Mouse (Mus musculus): Measurements from ENCODE around the gene Mslnl.

Mslnl gene

GRCm38 (mm10) chr17:25748238-25748637 is 12.4 kb downstream of the Mslnl start:
- no peak for DNase-seq

DNA sequence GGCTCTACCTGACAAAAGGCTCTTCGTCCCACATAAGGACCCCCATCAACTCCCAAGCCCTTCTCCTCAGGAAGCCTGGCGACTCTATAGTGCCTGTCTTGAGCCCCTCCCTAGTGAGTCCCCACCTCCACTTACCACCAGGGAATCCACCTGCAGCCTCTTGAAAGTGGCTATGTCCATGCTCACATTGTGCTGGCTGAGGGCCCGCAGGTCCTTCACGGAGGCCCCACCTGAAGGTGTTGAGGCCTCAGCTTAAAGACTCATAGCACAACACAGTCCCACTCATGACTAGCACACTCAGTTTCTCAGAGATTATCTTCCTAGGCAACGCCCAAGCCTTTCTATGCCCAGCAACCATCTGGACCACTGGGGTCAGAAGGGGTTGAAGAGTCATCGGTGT is 13.5 kb downstream of the Mslnl start:
- no peak for DNase-seq

GRCm38 (mm10) chr17:25751446-25751845 is 15.6 kb downstream of the Mslnl start:
- no peak for DNase-seq

DNA sequence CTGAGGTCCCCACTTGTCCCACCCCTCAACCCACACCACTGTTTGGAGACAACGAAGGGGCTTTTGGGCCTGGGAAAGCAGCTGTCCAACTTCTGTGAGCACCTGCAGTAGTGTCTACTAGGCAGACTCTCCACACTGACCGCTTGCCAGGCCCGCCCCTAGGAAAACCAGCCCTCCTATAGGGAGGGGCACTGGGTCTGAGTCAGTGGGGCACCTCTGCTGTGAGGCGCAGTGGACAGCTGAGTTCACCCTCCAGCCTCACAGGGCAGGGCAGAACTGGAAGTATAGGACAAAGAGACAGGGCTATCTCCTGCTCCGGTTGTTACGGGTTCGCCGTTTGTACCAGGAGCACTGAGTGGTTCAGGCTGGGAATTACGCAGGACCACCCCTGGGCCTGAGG is 18.4 kb downstream of the Mslnl start, which contains the start of gene Msln:
Gene Msln (minus strand): TSS at position 138 of the 400 bp plus-strand sequence.
- DNase-seq, result no peak

- DNase-seq, result no peak
Observed at GRCm38 (mm10) chr17:25755086-25755485, 19.2 kb downstream of the Mslnl start.

DNA sequence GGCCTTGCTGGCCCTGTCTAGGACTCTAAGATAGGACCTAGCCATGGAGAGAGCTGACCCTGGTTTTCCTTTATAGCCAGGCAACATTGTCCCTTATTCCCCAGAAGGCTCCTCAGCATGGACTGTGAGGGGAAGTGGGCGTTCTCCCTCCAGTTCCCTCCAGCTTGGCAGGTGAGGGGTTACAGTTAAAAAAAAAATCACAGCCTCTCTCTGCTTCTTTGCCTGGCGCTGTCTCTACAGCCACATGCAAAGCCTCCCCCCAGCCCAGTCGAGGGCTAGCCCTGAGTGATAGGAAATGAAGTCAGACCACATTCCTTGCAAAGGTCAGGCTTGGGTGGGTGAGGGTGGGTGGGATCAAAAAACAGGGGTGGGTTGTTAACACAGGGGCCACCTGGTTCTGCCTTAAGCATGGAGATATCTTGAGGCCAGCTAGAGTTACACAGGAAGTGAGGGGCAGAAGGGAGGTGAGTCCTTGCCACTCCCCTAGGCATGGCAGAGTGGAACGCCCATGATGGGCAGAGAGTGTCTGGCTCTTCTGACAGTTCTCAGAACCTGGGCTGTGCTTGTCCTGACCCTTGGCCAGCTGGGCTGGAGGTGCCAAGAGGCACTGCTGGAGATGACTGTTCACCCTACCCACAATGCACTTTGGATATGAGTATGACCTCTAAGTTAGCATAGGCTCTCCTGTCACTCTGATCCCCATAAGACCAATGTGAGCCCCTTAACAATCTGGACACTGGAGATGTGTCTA is 20.0 kb downstream of the Mslnl start:
- DNase-seq, result no peak

- no peak for DNase-seq
Observed at GRCm38 (mm10) chr17:25756378-25757242, 20.8 kb downstream of the Mslnl start.

- DNase-seq, result no peak
Observed at GRCm38 (mm10) chr17:25757691-25758090, 21.8 kb downstream of the Mslnl start.

- DNase-seq, result no peak
Observed at GRCm38 (mm10) chr17:25760148-25760547, 24.3 kb downstream of the Mslnl start.

GRCm38 (mm10) chr17:25761561-25761970 is 25.7 kb downstream of the Mslnl start:
- no peak for DNase-seq

GRCm38 (mm10) chr17:25762591-25762990 is 26.7 kb downstream of the Mslnl start:
- no peak for DNase-seq

DNA sequence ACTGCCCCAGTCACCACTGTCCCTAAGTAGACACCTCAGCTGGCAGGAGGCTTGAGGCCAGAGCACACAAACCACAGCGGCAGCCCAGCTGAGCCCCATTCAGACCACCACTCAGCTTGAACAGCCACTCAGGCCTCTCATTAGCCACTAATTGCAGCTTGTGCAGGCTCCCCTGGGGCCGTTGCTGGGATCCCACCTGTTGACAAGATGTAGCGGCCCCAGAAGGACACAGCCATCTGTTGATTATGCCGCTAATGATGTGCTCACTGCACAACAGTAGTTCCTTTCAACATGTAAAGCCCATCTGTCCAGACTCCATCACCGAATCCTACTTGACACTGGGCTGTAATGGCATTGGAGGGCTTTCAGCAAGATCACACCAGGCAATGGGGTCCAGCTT is 30.0 kb downstream of the Mslnl start:
- no peak for DNase-seq

DNA sequence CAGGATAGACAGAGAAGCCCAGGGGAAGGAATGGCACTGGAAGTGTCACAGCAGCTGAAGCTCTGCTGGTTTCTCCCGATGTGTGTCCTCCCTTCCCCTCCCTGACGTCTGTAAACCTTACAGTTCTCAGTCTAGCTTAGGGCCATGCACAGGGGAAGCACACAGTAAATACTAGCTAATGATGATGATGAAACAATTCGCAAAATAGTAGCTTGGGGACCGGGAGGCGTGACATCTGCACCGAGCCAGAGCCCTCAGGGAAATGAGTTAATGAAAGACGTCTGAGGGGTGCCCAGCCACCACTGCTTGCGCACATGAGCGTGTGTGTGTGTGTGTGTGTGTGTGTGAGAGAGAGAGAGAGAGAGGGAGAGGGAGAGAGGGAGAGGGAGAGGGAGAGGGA is 33.5 kb downstream of the Mslnl start:
- DNase-seq, result no peak

DNA sequence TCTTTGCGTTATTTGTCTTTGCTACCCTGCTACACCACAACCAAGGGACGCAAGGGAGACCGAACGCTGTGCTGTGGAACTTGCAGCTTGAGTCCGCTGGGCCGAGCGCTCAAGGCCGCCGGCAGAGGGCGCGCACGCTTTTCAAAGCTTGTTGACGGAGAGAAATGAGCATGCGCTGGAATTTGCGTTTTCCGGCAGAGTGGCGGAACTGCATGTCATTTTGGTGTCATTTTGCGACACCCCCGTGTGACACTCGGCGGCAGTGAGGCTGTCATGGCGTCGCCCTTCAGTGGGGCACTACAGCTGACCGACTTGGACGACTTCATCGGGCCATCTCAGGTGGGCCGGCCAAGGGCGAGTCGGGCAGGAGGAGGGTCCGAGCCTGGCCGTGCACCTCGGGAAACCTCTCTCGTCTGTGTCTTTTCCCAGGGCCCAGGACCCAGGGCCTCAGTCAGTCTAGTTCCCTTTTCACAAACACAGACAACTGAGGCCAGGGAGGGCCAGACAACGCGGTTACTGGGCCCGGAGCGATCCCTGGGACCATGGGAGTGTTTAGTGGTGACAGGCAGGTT is 37.8 kb downstream of the Mslnl start, which contains the start of gene Narfl:
Gene Narfl (plus strand): TSS at position 228 of the 572 bp plus-strand sequence.
- peak; percentile 98 for DNase-seq

DNA sequence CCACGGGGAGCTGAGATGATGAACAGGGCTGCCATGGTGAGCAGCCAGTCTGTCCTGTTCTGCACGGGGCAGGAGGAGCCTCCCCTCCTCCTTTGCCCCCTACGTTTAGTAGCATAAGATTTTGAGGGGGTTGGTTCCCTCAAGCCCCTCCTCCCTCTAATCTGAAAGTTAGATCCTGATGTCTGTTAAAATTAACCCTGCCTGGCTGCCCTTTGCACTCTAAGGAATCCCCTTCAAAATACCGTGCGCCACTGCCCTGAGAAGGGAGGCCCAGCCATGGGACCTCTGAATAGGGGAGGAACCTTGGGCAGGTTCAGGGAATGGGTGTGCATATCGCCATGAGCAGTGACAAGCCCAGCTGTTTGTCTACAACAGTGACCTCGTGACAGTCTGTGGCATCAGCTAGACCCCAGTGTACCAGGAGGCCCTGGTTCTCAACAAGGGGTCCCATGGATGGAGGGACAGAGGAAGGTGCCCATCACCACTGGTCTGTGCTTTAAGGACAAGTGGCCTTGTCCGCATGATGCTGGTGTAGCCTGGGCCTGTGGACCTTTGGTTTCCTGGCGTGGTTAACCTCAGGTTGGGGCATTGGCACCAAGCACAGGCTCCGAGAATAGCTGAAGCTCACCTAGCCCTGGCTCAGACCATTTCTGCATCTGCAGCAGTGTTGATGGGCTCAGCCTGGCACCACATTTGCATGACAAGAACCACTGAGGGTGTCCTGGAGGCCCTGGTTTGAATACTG is 39.6 kb downstream of the Mslnl start:
- peak; percentile 24 for DNase-seq

- DNase-seq, result no peak
Observed at GRCm38 (mm10) chr17:25777948-25778347, 42.1 kb downstream of the Mslnl start.

DNA sequence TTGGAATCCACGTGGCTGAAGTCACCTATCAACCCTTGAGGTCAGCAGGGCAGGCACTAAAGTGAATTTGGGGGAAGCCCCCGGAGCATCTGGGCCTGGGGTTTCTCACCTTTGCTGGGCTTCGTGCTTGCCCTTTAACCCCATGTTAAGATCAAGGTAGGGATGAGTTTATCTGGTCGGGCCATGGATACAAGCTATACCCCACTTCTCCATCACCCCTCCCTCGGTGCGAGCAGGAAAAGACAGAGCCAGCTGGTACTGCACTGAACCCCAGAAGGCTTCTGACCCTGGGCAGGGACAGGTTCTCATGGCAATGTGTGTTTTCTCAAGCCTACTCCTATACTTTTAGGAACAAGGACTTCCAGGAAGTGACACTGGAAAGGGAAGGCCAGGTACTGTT is 45.5 kb downstream of the Mslnl start:
- no peak for DNase-seq

GRCm38 (mm10) chr17:25783086-25783485 is 47.2 kb downstream of the Mslnl start:
- peak; percentile 71 for DNase-seq

DNA sequence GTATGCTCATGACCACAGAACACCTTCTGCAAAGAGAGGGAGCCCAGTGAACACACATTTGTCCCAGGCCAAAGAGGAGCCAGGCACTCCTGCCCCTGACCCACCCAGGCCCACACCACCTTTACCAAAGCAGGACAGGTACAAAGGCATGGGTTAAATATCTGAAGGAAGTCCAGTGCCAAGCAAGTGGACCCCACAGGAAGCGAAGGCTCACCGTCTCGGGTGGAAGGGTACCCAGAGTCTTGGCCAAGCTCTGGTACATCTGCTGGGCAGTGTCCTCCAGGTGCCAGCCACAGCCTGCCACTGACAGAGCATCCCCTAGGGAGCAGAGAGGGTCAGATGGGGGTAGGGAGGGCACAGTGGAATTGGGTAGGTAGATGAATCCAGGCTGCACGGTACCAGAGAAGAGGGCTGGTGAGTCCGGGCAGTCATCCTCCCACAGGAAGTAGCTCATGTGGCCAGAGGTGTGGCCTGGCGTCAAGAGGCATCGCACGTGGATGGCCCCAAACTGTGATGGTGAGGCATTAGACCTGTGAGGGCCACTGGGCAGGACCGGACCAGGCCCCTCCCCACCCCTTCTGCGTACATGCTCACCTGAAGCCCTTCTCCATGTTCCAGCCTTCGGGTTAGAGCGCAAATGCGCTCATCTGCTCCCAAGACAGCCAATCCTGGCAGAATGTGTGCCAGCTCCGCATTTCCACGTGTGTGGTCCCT is 48.2 kb downstream of the Mslnl start:
- DNase-seq, result peak; percentile 46

- DNase-seq, result peak; percentile 98
Observed at GRCm38 (mm10) chr17:25785281-25785745, 49.5 kb downstream of the Mslnl start, which contains the start of gene Haghl. TSS of gene Haghl (minus strand) at chr17:25785673.

DNA sequence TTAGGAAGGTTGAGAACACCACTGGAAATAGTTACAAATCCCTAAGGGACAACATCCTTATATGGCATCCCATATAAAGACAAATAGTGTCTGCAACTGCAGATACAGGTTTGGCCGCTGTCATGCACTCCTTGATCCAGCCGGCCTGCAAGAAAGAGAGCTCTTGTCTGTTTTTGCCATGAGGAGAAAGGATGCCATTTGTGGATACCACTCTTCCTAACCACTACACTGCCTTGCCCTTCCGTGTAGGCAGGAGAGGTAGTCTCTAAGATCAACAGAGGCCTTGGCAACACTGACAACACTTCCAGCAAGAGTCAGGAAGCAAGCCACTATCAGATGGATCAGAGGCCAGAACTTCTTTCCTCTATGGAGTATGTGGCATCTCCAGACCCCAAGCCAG is 50.4 kb downstream of the Mslnl start, which contains the start of gene Ccdc78:
Gene Ccdc78 (plus strand): TSS at position 301 of the 400 bp plus-strand sequence.
- no peak for DNase-seq
